Mouse (Mus musculus): ENCODE data around the gene Olfm2. TPM values are rescaled to one million over a fixed set of nuclear protein-coding genes. Genes with fewer than 3 reads are reported as not detected.

Olfm2 gene
- polyA plus RNA-seq, 1 experiment, result 0.09 TPM

DNA sequence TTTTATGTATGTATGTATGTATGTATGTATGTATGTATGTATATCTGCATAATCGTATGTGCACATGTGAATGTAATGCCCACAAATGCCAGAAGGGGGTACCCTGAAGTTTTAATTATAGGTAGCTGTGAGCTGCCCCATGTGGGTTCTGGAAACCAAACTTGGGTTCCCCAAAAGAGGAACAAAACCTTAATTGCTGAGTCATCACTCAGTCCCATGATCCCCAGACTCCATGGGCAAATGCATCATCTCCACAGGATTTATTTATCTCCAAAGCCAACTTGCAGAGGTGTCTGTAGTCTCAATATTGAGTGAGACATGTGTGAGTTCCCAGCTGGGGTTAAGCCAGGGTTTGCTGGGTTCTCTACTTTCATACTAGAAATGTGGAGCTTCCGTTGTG, 8.9 kb downstream of the Olfm2 start:
- H3ac ChIP-seq (ENCODE audit: control insufficient read depth, insufficient read length, low read depth), result no peak overlapping the region
- H3K27me3 ChIP-seq (ENCODE audit: control insufficient read depth, insufficient read depth, insufficient read length), result peaks cover 26% of the 10 kb centered on the region
- TF ChIP-seq CTCF (IDR thresholded peaks at IDR 0.05; ENCODE audit: control insufficient read depth, insufficient read depth, insufficient read length), result no peak
- no peak for TF ChIP-seq FOSL1 (IDR thresholded peaks at IDR 0.05; ENCODE audit: insufficient read depth, low read length, poor library complexity, severe bottlenecking)
- TF ChIP-seq CEBPB (IDR thresholded peaks at IDR 0.05; ENCODE audit: low read depth), result no peak
- TF ChIP-seq USF1 (IDR thresholded peaks at IDR 0.05; ENCODE audit: low read depth), result no peak
- no peak for TF ChIP-seq MYOD1 (IDR thresholded peaks at IDR 0.05; ENCODE audit: control insufficient read depth, insufficient read length, low read depth)
- no peak for TF ChIP-seq MYOG (IDR thresholded peaks at IDR 0.05; ENCODE audit: control insufficient read depth, extremely low read depth, insufficient read length)
- TF ChIP-seq MAX (IDR thresholded peaks at IDR 0.05), result no peak
- H3K4me3 ChIP-seq (ENCODE audit: insufficient read depth, poor library complexity, severe bottlenecking), result no peak overlapping the region
- no peaks in the 10 kb centered on the region for H3K36me3 ChIP-seq (ENCODE audit: control insufficient read depth, insufficient read depth)
- H3K79me3 ChIP-seq (ENCODE audit: low read depth), result no peaks in the 10 kb centered on the region
- H3K79me2 ChIP-seq (ENCODE audit: control insufficient read depth, insufficient read depth), result no peaks in the 10 kb centered on the region

DNA sequence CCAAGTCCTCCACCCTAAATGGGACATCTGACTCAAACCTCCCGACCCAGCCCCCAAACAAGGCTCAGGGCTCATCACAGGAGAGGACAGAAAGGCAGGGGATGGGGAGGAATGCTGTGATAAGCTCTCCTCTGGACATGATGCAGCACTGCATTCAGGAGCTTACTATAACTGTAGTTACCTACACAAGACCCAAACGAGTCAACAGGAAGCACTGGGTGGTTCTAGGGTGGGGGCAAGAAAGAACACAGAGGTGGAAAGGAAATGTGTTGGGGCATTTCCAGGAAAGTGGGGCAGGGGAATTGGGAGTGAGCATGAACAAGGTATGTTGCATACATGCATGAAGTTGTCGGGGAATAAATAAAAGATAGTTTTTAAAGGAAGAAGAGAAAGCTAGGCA, 11.5 kb downstream of the Olfm2 start:
- Histone ChIP-seq H3ac (ENCODE audit: control insufficient read depth, insufficient read length, low read depth) (no peak overlapping the region), H3K4me3 (ENCODE audit: insufficient read depth, poor library complexity, severe bottlenecking) (no peak overlapping the region), H3K27me3 (ENCODE audit: control insufficient read depth, insufficient read depth, insufficient read length) (peaks cover 29% of the 10 kb centered on the region), H3K79me2 (ENCODE audit: control insufficient read depth, insufficient read depth) (no peaks in the 10 kb centered on the region), H3K79me3 (ENCODE audit: low read depth) (no peaks in the 10 kb centered on the region), H3K36me3 (ENCODE audit: control insufficient read depth, insufficient read depth) (no peaks in the 10 kb centered on the region)
- TF ChIP-seq USF1 (IDR thresholded peaks at IDR 0.05; ENCODE audit: low read depth), result no peak
- TF ChIP-seq CEBPB (IDR thresholded peaks at IDR 0.05; ENCODE audit: low read depth), result no peak
- no peak for TF ChIP-seq FOSL1 (IDR thresholded peaks at IDR 0.05; ENCODE audit: insufficient read depth, low read length, poor library complexity, severe bottlenecking)
- TF ChIP-seq CTCF (IDR thresholded peaks at IDR 0.05; ENCODE audit: control insufficient read depth, insufficient read depth, insufficient read length), result no peak
- TF ChIP-seq MYOG (IDR thresholded peaks at IDR 0.05; ENCODE audit: control insufficient read depth, extremely low read depth, insufficient read length), result no peak
- TF ChIP-seq MAX (IDR thresholded peaks at IDR 0.05), result no peak
- no peak for TF ChIP-seq MYOD1 (IDR thresholded peaks at IDR 0.05; ENCODE audit: control insufficient read depth, insufficient read length, low read depth)

DNA sequence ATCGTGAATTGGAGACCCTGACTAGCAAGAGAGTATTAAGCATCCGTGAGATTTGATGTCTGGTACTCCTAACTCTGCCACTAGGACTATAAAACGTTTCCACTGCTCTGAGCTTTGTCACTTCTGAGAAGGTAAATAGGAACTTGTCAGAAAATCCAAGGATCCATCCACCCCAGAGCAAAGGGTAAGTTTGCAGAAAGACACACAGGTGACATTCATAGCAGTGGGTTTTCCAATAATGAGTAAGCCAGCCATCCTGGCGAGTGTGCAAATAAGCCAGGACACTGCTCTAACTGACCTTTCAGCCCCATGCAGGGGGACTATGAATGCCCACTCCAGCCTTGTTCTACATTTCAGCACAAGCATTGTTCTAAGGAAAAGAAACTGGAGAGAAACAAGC, 14.4 kb downstream of the Olfm2 start:
- Histone ChIP-seq H3K27me3 (ENCODE audit: control insufficient read depth, insufficient read depth, insufficient read length) (peaks cover 25% of the 10 kb centered on the region), H3ac (ENCODE audit: control insufficient read depth, insufficient read length, low read depth) (no peak overlapping the region), H3K36me3 (ENCODE audit: control insufficient read depth, insufficient read depth) (no peaks in the 10 kb centered on the region), H3K79me2 (ENCODE audit: control insufficient read depth, insufficient read depth) (no peaks in the 10 kb centered on the region), H3K79me3 (ENCODE audit: low read depth) (no peaks in the 10 kb centered on the region), H3K4me3 (ENCODE audit: insufficient read depth, poor library complexity, severe bottlenecking) (no peak overlapping the region)
- TF ChIP-seq MAX (IDR thresholded peaks at IDR 0.05) (no peak), FOSL1 (IDR thresholded peaks at IDR 0.05; ENCODE audit: insufficient read depth, low read length, poor library complexity, severe bottlenecking) (no peak), MYOG (IDR thresholded peaks at IDR 0.05; ENCODE audit: control insufficient read depth, extremely low read depth, insufficient read length) (no peak), CEBPB (IDR thresholded peaks at IDR 0.05; ENCODE audit: low read depth) (no peak), MYOD1 (IDR thresholded peaks at IDR 0.05; ENCODE audit: control insufficient read depth, insufficient read length, low read depth) (no peak), CTCF (IDR thresholded peaks at IDR 0.05; ENCODE audit: control insufficient read depth, insufficient read depth, insufficient read length) (no peak), USF1 (IDR thresholded peaks at IDR 0.05; ENCODE audit: low read depth) (no peak)

DNA sequence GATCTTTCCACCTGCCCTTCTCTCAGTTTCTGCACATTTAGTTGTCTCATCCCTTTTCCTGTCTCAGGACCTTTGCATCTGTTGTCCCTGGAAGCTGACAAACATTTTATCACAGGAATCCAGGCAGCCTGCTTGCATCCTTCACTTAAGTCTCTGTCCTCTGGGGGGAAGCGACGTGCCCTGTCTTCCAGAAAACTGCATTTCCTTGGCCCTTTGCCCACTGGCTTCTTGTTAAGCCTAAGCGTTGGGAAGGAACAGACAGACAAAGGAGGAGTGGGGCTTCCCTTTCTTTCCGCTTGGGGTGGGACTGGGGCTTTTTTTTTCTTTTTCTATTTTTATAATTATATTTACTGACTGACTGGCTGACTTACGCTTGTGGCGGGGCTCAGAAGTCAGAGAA, 16.7 kb downstream of the Olfm2 start:
- TF ChIP-seq FOSL1 (IDR thresholded peaks at IDR 0.05; ENCODE audit: insufficient read depth, low read length, poor library complexity, severe bottlenecking) (no peak), MYOG (IDR thresholded peaks at IDR 0.05; ENCODE audit: control insufficient read depth, extremely low read depth, insufficient read length) (no peak), MAX (IDR thresholded peaks at IDR 0.05) (no peak)
- Histone ChIP-seq H3K36me3 (ENCODE audit: control insufficient read depth, insufficient read depth) (no peaks in the 10 kb centered on the region), H3K27me3 (ENCODE audit: control insufficient read depth, insufficient read depth, insufficient read length) (peaks cover 46% of the 10 kb centered on the region), H3K79me3 (ENCODE audit: low read depth) (no peaks in the 10 kb centered on the region), H3K4me3 (ENCODE audit: insufficient read depth, poor library complexity, severe bottlenecking) (no peak overlapping the region), H3K79me2 (ENCODE audit: control insufficient read depth, insufficient read depth) (no peaks in the 10 kb centered on the region), H3ac (ENCODE audit: control insufficient read depth, insufficient read length, low read depth) (no peak overlapping the region)

DNA sequence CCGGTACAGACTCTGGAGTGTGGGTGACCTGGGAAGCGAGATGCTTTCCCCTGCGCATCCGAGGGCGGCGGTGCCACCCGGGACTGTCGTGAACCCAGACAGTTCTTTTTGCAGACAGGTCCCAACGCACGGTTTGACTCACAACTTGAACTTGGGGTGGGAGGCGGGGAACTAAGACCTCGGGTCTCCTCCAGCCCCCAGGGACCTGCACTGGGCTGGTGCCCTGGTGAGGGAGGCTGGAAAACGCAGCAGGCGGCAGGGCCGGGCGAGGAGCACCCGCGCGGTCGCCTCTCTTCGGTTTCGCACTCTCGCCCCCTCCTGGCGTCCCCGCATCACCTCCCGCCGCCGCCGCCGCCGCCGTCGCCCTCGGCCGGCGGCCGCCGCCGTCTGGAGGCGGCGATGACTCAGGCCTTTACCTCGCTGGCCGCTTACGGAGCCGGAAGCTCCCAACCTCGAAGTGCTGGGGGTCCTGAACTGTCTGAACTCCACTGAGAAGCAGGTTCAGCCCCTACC, 18.5 kb downstream of the Olfm2 start:
- peaks cover 34% of the 10 kb centered on the region for H3K27me3 ChIP-seq (ENCODE audit: control insufficient read depth, insufficient read depth, insufficient read length)
- H3K79me3 ChIP-seq (ENCODE audit: low read depth), result no peaks in the 10 kb centered on the region
- no peaks in the 10 kb centered on the region for H3K36me3 ChIP-seq (ENCODE audit: control insufficient read depth, insufficient read depth)
- H3K79me2 ChIP-seq (ENCODE audit: control insufficient read depth, insufficient read depth), result no peaks in the 10 kb centered on the region
- TF ChIP-seq CTCF (IDR thresholded peaks at IDR 0.05; ENCODE audit: control insufficient read depth, insufficient read depth, insufficient read length), result peak; percentile 13
- no peak for TF ChIP-seq MYOD1 (IDR thresholded peaks at IDR 0.05; ENCODE audit: control insufficient read depth, insufficient read length, low read depth)
- no peak overlapping the region for H3K4me3 ChIP-seq (ENCODE audit: insufficient read depth, poor library complexity, severe bottlenecking)
- no peak overlapping the region for H3ac ChIP-seq (ENCODE audit: control insufficient read depth, insufficient read length, low read depth)

DNA sequence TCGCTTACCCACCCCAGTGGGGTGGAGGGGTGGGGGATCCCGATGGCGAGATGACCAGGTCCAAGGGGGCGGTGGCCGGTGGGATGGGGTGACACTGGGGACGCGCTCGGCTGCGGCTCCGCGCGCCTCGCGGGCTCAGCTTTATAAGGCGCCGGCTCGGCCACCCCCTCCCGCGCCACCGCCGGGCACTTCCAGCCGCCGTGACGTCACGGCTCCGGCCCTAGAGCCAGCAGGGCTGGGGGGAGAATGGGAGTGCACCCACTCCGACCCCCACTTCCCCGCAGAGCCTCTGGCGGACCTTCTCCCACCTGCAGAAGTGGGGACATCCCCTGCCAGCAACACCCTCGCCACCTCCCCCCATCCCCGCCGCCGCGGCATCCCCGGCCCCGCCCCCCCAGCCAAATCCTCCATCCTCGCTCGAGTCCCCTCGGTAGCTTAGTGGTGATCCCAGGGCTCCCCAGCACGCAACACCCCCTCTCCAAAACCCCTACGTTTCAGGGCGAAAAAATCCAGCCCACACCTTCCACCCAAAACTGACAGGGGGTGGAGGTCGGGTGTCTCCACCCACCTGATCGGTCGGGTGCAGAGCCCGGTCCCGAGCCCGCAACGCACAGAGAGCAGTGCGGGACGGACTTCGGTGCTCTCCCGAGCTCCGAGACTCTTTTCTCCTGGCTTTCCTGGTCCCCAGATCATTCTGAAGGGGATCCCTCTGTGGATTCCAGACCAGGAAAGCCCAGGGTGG, 19.1 kb downstream of the Olfm2 start:
- peaks cover 29% of the 10 kb centered on the region for H3K27me3 ChIP-seq (ENCODE audit: control insufficient read depth, insufficient read depth, insufficient read length)
- H3K4me3 ChIP-seq (ENCODE audit: insufficient read depth, poor library complexity, severe bottlenecking), result no peak overlapping the region

More for the DNA sequence above, 19.1 kb downstream of the Olfm2 start:
- no peaks in the 10 kb centered on the region for H3K36me3 ChIP-seq (ENCODE audit: control insufficient read depth, insufficient read depth)
- H3K79me2 ChIP-seq (ENCODE audit: control insufficient read depth, insufficient read depth), result no peaks in the 10 kb centered on the region
- TF ChIP-seq MYOD1 (IDR thresholded peaks at IDR 0.05; ENCODE audit: control insufficient read depth, insufficient read length, low read depth) (no peak), MAX (IDR thresholded peaks at IDR 0.05) (no peak), CEBPB (IDR thresholded peaks at IDR 0.05; ENCODE audit: low read depth) (no peak), CTCF (IDR thresholded peaks at IDR 0.05; ENCODE audit: control insufficient read depth, insufficient read depth, insufficient read length) (no peak), MYOG (IDR thresholded peaks at IDR 0.05; ENCODE audit: control insufficient read depth, extremely low read depth, insufficient read length) (no peak), FOSL1 (IDR thresholded peaks at IDR 0.05; ENCODE audit: insufficient read depth, low read length, poor library complexity, severe bottlenecking) (no peak), USF1 (IDR thresholded peaks at IDR 0.05; ENCODE audit: low read depth) (no peak)
- no peaks in the 10 kb centered on the region for H3K79me3 ChIP-seq (ENCODE audit: low read depth)
- H3ac ChIP-seq (ENCODE audit: control insufficient read depth, insufficient read length, low read depth), result peak overlapping the region; percentile 4

Measured in C2C12 (cell line).